ENCODE assay signal across 26 mouse cellular contexts in the genomic region with DNA sequence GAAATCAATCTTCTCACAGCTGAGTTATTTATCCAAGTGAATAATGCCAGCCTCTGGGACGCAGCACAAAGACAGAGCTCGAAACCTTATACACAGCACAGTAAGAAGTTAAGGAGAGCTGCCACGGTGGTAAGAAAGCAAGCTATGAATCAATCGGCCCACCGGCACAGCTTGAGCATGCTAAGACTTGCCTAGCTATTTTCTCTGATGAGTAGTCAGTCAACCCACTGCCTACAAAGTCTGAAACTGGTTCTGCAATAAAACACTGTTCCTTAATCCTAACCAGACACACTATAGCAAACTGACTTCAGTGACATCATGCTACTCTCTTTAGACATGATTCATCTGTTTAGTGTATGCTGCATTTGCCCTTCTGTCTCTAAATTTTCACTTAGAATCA.
A peak's percentile ranks its signal among the peaks of the same experiment; 100 is the strongest.
DNase-seq lines count a peak whose midpoint lies in the region; ATAC-seq and TF ChIP-seq lines count a peak whose summit lies in the region.
"Had no signal": no experiment of that assay in that cellular context is flagged by ENCODE, and none has a peak within 500 bp of the region (broad histone marks: within the 10 kb centered on the region; RNA-seq: fewer than 3 reads in every experiment).

No protein-coding gene starts in this region.

- TF ChIP-seq CTCF in stomach, postnatal 0 days (IDR thresholded peaks at IDR 0.05; ENCODE audit: low read depth), result no peak
- no peak for TF ChIP-seq CTCF in gastrocnemius, adult 2 months (IDR thresholded peaks at IDR 0.05)

- H3K27me3 ChIP-seq in stomach, embryonic 14.5 days (ENCODE audit: control insufficient read depth, insufficient read depth, low read length), result no peaks in the 10 kb centered on the region
- no peaks in the 10 kb centered on the region for H3K27me3 ChIP-seq in stomach, postnatal 0 days (ENCODE audit: control insufficient read depth, insufficient read depth, low read length)
- H3K27me3 ChIP-seq in forebrain, embryonic 10.5 days (ENCODE audit: poor library complexity, severe bottlenecking), result no peaks in the 10 kb centered on the region
- H3K27me3 ChIP-seq: hindbrain, embryonic 13.5 days; limb, embryonic 13.5 days; midbrain, embryonic 15.5 days; neural tube, embryonic 13.5 days; stomach, embryonic 15.5 days had no signal

- H3K4me3 ChIP-seq in stomach, embryonic 14.5 days (ENCODE audit: low read depth, low read length), result no peak overlapping the region
- no peak overlapping the region for H3K4me3 ChIP-seq in stomach, postnatal 0 days (ENCODE audit: low read depth, low read length)
- H3K4me3 ChIP-seq in forebrain, embryonic 10.5 days, result no peak overlapping the region
- no peak overlapping the region for H3K4me3 ChIP-seq in gastrocnemius, adult 2 months
- H3K4me3 ChIP-seq: erythroblast, embryonic 14.5 days; hindbrain, embryonic 13.5 days; layer of hippocampus, adult 2 months; limb, embryonic 13.5 days; midbrain, embryonic 15.5 days; neural tube, embryonic 13.5 days; stomach, embryonic 15.5 days had no signal

- no peaks in the 10 kb centered on the region for H3K4me1 ChIP-seq in stomach, embryonic 14.5 days (ENCODE audit: control insufficient read depth, insufficient read depth, low read length)
- H3K4me1 ChIP-seq in stomach, postnatal 0 days (replicated peaks; ENCODE audit: control insufficient read depth, insufficient read depth), result no peaks in the 10 kb centered on the region
- no peaks in the 10 kb centered on the region for H3K4me1 ChIP-seq in forebrain, embryonic 10.5 days
- H3K4me1 ChIP-seq: hindbrain, embryonic 13.5 days; limb, embryonic 13.5 days; midbrain, embryonic 15.5 days; neural tube, embryonic 13.5 days; stomach, embryonic 15.5 days had no signal

- H3K9me3 ChIP-seq in stomach, embryonic 14.5 days (ENCODE audit: control insufficient read depth, low read depth, low read length), result no peaks in the 10 kb centered on the region
- H3K9me3 ChIP-seq in stomach, postnatal 0 days (ENCODE audit: control insufficient read depth, low read length), result no peaks in the 10 kb centered on the region
- no peaks in the 10 kb centered on the region for H3K9me3 ChIP-seq in forebrain, embryonic 10.5 days
- H3K9me3 ChIP-seq: hindbrain, embryonic 13.5 days; limb, embryonic 13.5 days; midbrain, embryonic 15.5 days; neural tube, embryonic 13.5 days; stomach, embryonic 15.5 days had no signal

- no peaks in the 10 kb centered on the region for H3K36me3 ChIP-seq in stomach, embryonic 14.5 days (ENCODE audit: control insufficient read depth, insufficient read depth, low read length)
- no peaks in the 10 kb centered on the region for H3K36me3 ChIP-seq in stomach, postnatal 0 days (ENCODE audit: control insufficient read depth, insufficient read depth, low read length)
- no peaks in the 10 kb centered on the region for H3K36me3 ChIP-seq in forebrain, embryonic 10.5 days (replicated peaks)
- H3K36me3 ChIP-seq: hindbrain, embryonic 13.5 days; limb, embryonic 13.5 days; midbrain, embryonic 15.5 days; neural tube, embryonic 13.5 days; stomach, embryonic 15.5 days had no signal

- 46% methylated on average over 5 of the region's 5 CpGs for WGBS in stomach, embryonic 14.5 days
- WGBS in stomach, postnatal 0 days, result 48% methylated on average over 5 of the region's 5 CpGs
- 88% methylated on average over 5 of the region's 5 CpGs for WGBS in forebrain, embryonic 10.5 days

- H3K4me2 ChIP-seq in stomach, embryonic 14.5 days (replicated peaks; ENCODE audit: low read depth, low read length), result no peak overlapping the region
- no peak overlapping the region for H3K4me2 ChIP-seq in stomach, postnatal 0 days (replicated peaks; ENCODE audit: low read depth)
- H3K4me2 ChIP-seq: hindbrain, embryonic 13.5 days; limb, embryonic 13.5 days; midbrain, embryonic 15.5 days; neural tube, embryonic 13.5 days; stomach, embryonic 15.5 days had no signal

- no peak overlapping the region for H3K9ac ChIP-seq in stomach, embryonic 14.5 days (replicated peaks; ENCODE audit: low read depth, low read length)
- no peak overlapping the region for H3K9ac ChIP-seq in stomach, postnatal 0 days (ENCODE audit: low read length)
- H3K9ac ChIP-seq: hindbrain, embryonic 13.5 days; limb, embryonic 13.5 days; midbrain, embryonic 15.5 days; neural tube, embryonic 13.5 days; stomach, embryonic 15.5 days had no signal

- peak; percentile 72; the same call in 1 of the 2 replicates for ATAC-seq in stomach, embryonic 14.5 days (ENCODE audit: insufficient number of reproducible peaks, insufficient read depth, low FRiP score, low read depth)
- no peak; the same call in 1 of the 2 replicates for ATAC-seq in stomach, postnatal 0 days (ENCODE audit: low FRiP score, low TSS enrichment)
- no peak for ATAC-seq in cerebellum, adult (ENCODE audit: insufficient number of reproducible peaks, low FRiP score, low TSS enrichment)
- ATAC-seq: forebrain, embryonic 14.5 days; inflammation-experienced regulatory T-cells, adult 6 months; midbrain, embryonic 15.5 days had no signal

- TF ChIP-seq EP300 in stomach, postnatal 0 days (optimal IDR thresholded peaks at IDR 0.05), result no peak

- intact Hi-C loops in gastrocnemius, adult 2 months (cut with DNase I), result no loop called here

- DNase-seq in embryo, embryonic 10 days (ENCODE audit: low spot score), result peak; percentile 12
- no peak for DNase-seq in embryo, embryonic 9.5 days (ENCODE audit: extremely low spot score)
- no peak for DNase-seq in stomach, postnatal 0 days (ENCODE audit: low spot score)
- peak; percentile 59 for DNase-seq in gonadal fat pad, adult 2 months (ENCODE audit: low read depth)
- DNase-seq in forebrain, embryonic 10.5 days (ENCODE audit: extremely low spot score, low spot score), result no peak
- no peak for DNase-seq in gastrocnemius, adult 2 months
- DNase-seq: adrenal gland, postnatal 25 days; cerebellum, adult 11 months; cerebellum, postnatal 10 days; gastrocnemius, postnatal 25 days; heart, postnatal 36 days; kidney, adult 18-20 months; lung, postnatal 4 days; retina, postnatal 1 day; right cerebral cortex, postnatal 4 days had no signal

- no peak overlapping the region for H3K27ac ChIP-seq in stomach, embryonic 14.5 days (ENCODE audit: low read length)
- H3K27ac ChIP-seq in stomach, postnatal 0 days (replicated peaks), result no peak overlapping the region
- no peak overlapping the region for H3K27ac ChIP-seq in forebrain, embryonic 10.5 days
- no peak overlapping the region for H3K27ac ChIP-seq in gastrocnemius, adult 2 months
- H3K27ac ChIP-seq: hindbrain, embryonic 13.5 days; layer of hippocampus, adult 2 months; limb, embryonic 13.5 days; midbrain, embryonic 15.5 days; neural tube, embryonic 13.5 days; stomach, embryonic 15.5 days had no signal

Comparison
In these comparisons a context has a peak if more than half of its experiments do, and no peak if none do; other contexts are left out.
1. DNase-seq: peak in embryo, embryonic 10 days (single experiment) and gonadal fat pad, adult 2 months (single experiment); none in embryo, embryonic 9.5 days (single experiment), stomach, postnatal 0 days (single experiment), forebrain, embryonic 10.5 days (single experiment) and gastrocnemius, adult 2 months (single experiment).